Mouse (Mus musculus): ENCODE measurements around the gene Cpm. TPM values are rescaled to one million over a fixed set of nuclear protein-coding genes. Genes with fewer than 3 reads are reported as not detected.

Cpm gene
- polyA plus RNA-seq, 1 experiment: 13.6 TPM

DNA sequence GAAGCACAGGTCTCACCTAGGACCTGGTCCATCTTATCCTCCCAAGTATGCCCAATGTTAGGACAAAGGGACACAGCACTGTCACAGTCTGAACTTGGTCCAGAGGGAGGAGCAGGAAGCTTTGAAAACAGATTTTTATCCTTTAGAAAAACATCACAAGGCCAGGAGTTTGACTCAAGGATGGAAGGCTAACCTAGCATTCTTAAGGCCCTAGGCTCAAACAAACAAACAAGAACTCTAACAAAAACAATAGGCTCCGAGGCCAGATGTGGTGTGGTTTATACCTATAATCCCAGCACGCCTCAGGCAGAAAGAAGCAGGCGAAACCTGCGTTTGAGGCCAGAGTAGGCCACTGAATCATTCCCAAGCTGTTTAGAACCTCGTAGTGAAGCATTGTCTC is 22.9 kb upstream of the Cpm start:
- Histone ChIP-seq H3K4me1 (ENCODE audit: control insufficient read depth, insufficient read depth, low read length) (no peaks in the 10 kb centered on the region), H3K27ac (ENCODE audit: insufficient read depth, low read length) (no peak overlapping the region), H3K4me3 (replicated peaks; ENCODE audit: insufficient read depth, low read depth, low read length) (no peak overlapping the region), H3K27me3 (ENCODE audit: control insufficient read depth, insufficient read depth, low read length) (no peaks in the 10 kb centered on the region)
- 91% methylated on average over 5 of the region's 5 CpGs for WGBS
- no peak for TF ChIP-seq CTCF (IDR thresholded peaks at IDR 0.05; ENCODE audit: borderline replicate concordance, insufficient read depth, low read depth, low read length)
- TF ChIP-seq POLR2A (IDR thresholded peaks at IDR 0.05; ENCODE audit: borderline replicate concordance, insufficient read depth, low read length): no peak
- DNase-seq: no peak

DNA sequence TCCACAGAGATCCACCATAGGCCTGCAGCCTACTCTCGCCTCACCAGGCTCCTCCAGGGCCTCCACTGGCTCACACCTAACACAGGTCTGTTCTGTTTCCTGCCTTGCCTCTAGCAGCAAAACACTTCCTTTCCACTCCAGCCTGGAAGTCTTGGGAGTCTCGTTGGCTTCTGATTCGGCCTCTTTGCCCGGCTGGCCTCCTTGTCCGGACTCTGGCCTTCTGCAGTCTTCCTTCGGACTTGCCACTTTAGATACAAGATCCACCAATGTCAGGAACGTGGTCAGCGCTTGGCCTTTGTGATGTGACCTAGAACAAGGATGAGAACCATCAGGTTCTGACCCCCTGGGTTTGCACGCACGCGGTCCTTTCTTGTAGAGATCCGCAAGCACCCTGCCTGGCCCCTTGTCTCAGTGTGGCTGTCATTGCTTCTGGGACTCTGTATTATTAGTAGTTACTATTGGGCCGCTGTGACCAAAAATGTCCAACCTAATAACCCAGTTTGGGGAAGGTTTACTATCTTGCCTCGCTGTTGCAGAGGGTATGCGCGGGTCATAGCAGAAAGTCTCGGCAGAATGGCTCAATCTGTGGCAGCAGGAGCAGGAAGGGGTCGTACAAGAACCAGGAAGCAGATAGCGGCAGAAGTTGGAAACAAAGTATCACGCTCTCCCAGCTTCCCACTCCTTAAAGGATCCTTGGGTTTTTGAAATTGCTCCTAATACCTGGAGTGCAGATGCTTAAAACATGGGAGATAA is 22.1 kb upstream of the Cpm start:
- Histone ChIP-seq H3K4me3 (replicated peaks; ENCODE audit: insufficient read depth, low read depth, low read length) (no peak overlapping the region), H3K27ac (ENCODE audit: insufficient read depth, low read length) (no peak overlapping the region), H3K27me3 (ENCODE audit: control insufficient read depth, insufficient read depth, low read length) (no peaks in the 10 kb centered on the region), H3K4me1 (ENCODE audit: control insufficient read depth, insufficient read depth, low read length) (no peaks in the 10 kb centered on the region)
- DNase-seq: no peak
- 95% methylated on average over 20 of the region's 20 CpGs for WGBS
- TF ChIP-seq CTCF (IDR thresholded peaks at IDR 0.05; ENCODE audit: borderline replicate concordance, insufficient read depth, low read depth, low read length): no peak
- no peak for TF ChIP-seq POLR2A (IDR thresholded peaks at IDR 0.05; ENCODE audit: borderline replicate concordance, insufficient read depth, low read length)

DNA sequence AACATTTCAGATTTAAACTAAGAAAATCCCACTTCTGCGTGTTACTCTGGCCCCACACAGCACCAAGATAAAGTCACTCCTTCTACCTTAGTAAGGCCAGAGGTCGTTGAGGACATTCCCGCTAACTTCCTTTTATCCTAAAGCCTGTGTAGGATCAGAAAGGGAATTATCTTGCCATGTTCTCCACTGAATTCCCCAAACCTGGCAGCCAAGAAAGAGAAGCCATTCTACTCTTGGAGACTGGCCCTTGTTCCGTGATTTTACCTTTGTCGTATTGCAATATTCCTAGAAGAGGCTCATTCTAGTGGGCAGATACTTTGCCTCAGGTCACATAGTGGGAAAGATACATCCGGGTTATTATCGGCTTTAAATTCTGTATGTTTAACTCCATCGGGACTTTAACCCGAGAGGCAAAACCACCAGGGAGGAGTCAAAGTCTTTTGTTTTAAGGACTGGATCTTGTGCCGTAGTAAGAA is 21.5 kb upstream of the Cpm start:
- Histone ChIP-seq H3K4me1 (ENCODE audit: control insufficient read depth, insufficient read depth, low read length) (no peaks in the 10 kb centered on the region), H3K27me3 (ENCODE audit: control insufficient read depth, insufficient read depth, low read length) (no peaks in the 10 kb centered on the region), H3K27ac (ENCODE audit: insufficient read depth, low read length) (no peak overlapping the region), H3K4me3 (replicated peaks; ENCODE audit: insufficient read depth, low read depth, low read length) (no peak overlapping the region)
- TF ChIP-seq CTCF (IDR thresholded peaks at IDR 0.05; ENCODE audit: borderline replicate concordance, insufficient read depth, low read depth, low read length): no peak
- TF ChIP-seq POLR2A (IDR thresholded peaks at IDR 0.05; ENCODE audit: borderline replicate concordance, insufficient read depth, low read length): no peak
- 93% methylated on average over 10 of the region's 10 CpGs for WGBS
- no peak for DNase-seq

DNA sequence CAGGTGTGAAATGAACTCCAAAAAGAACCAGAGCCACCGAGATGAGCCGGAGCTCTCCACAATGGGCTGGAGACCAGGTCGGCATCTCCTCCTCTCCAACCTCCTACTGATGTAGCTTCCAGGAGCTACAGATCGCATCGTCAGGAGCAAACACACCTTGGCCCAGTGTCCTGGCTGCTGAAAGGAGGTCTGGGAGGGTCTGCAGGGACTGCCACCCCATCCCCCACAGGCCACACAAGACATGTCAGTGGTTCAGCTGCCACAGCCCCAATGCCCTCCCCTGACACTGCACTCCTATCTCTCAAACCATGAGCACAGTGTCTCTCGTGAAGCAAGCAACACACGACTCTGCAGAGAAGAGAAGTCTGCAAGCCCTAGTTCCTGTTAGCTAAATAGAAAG is 20.8 kb upstream of the Cpm start:
- Histone ChIP-seq H3K4me3 (replicated peaks; ENCODE audit: insufficient read depth, low read depth, low read length) (no peak overlapping the region), H3K4me1 (ENCODE audit: control insufficient read depth, insufficient read depth, low read length) (no peaks in the 10 kb centered on the region), H3K27ac (ENCODE audit: insufficient read depth, low read length) (no peak overlapping the region), H3K27me3 (ENCODE audit: control insufficient read depth, insufficient read depth, low read length) (no peaks in the 10 kb centered on the region)
- no peak for DNase-seq
- 84% methylated on average over 7 of the region's 7 CpGs for WGBS
- TF ChIP-seq CTCF (IDR thresholded peaks at IDR 0.05; ENCODE audit: borderline replicate concordance, insufficient read depth, low read depth, low read length) (no peak), POLR2A (IDR thresholded peaks at IDR 0.05; ENCODE audit: borderline replicate concordance, insufficient read depth, low read length) (no peak)

- Histone ChIP-seq H3K27me3 (ENCODE audit: control insufficient read depth, insufficient read depth, low read length) (no peaks in the 10 kb centered on the region), H3K4me3 (replicated peaks; ENCODE audit: insufficient read depth, low read depth, low read length) (no peak overlapping the region), H3K4me1 (ENCODE audit: control insufficient read depth, insufficient read depth, low read length) (no peaks in the 10 kb centered on the region), H3K27ac (ENCODE audit: insufficient read depth, low read length) (no peak overlapping the region)
- WGBS: 88% methylated on average over 7 of the region's 7 CpGs
- no peak for DNase-seq
- TF ChIP-seq CTCF (IDR thresholded peaks at IDR 0.05; ENCODE audit: borderline replicate concordance, insufficient read depth, low read depth, low read length): no peak
- no peak for TF ChIP-seq POLR2A (IDR thresholded peaks at IDR 0.05; ENCODE audit: borderline replicate concordance, insufficient read depth, low read length)
These were observed 20.1 kb upstream of the Cpm start for GRCm38 (mm10) chr10:117608988-117609809.

GRCm38 (mm10) chr10:117609810-117610090 is 19.6 kb upstream of the Cpm start:
- DNase-seq: no peak
- TF ChIP-seq CTCF (IDR thresholded peaks at IDR 0.05; ENCODE audit: borderline replicate concordance, insufficient read depth, low read depth, low read length): no peak
- TF ChIP-seq POLR2A (IDR thresholded peaks at IDR 0.05; ENCODE audit: borderline replicate concordance, insufficient read depth, low read length): no peak
- WGBS: 84% methylated on average over 6 of the region's 6 CpGs
- Histone ChIP-seq H3K4me1 (ENCODE audit: control insufficient read depth, insufficient read depth, low read length) (no peaks in the 10 kb centered on the region), H3K27me3 (ENCODE audit: control insufficient read depth, insufficient read depth, low read length) (no peaks in the 10 kb centered on the region), H3K27ac (ENCODE audit: insufficient read depth, low read length) (no peak overlapping the region), H3K4me3 (replicated peaks; ENCODE audit: insufficient read depth, low read depth, low read length) (no peak overlapping the region)

GRCm38 (mm10) chr10:117610160-117610764 is 19.0 kb upstream of the Cpm start:
- Histone ChIP-seq H3K27me3 (ENCODE audit: control insufficient read depth, insufficient read depth, low read length) (no peaks in the 10 kb centered on the region), H3K4me3 (replicated peaks; ENCODE audit: insufficient read depth, low read depth, low read length) (no peak overlapping the region), H3K27ac (ENCODE audit: insufficient read depth, low read length) (no peak overlapping the region), H3K4me1 (ENCODE audit: control insufficient read depth, insufficient read depth, low read length) (no peaks in the 10 kb centered on the region)
- TF ChIP-seq CTCF (IDR thresholded peaks at IDR 0.05; ENCODE audit: borderline replicate concordance, insufficient read depth, low read depth, low read length): no peak
- no peak for TF ChIP-seq POLR2A (IDR thresholded peaks at IDR 0.05; ENCODE audit: borderline replicate concordance, insufficient read depth, low read length)
- WGBS: 91% methylated on average over 5 of the region's 5 CpGs
- DNase-seq: no peak

All from cerebellum, adult 2 months (tissue).